Mouse (Mus musculus): ENCODE measurements around the gene Slfn5. TPM values are rescaled to one million over a fixed set of nuclear protein-coding genes. Genes with fewer than 3 reads are reported as not detected.

Gene Slfn5
- total RNA-seq, 1 experiment, result 9.4 TPM

GRCm38 (mm10) chr11:82943336-82943735 lies 7.8 kb upstream of the Slfn5 start:
- H3K9ac ChIP-seq (ENCODE audit: insufficient read depth, low read depth, low read length, poor library complexity, severe bottlenecking), result no peak overlapping the region
- H3K9me3 ChIP-seq (ENCODE audit: control insufficient read depth, insufficient read depth, low read depth, low read length), result no peaks in the 10 kb centered on the region
- DNase-seq (ENCODE audit: low read depth, low spot score), result no peak
- H3K36me3 ChIP-seq (ENCODE audit: control insufficient read depth, insufficient read depth, low read length, poor library complexity, severe bottlenecking), result no peaks in the 10 kb centered on the region
- no peak overlapping the region for H3K4me3 ChIP-seq (ENCODE audit: insufficient read depth in 1 of 2, low read depth in 1 of 2, low read length in 2 of 2, poor library complexity in 1 of 2, severe bottlenecking in 1 of 2)
- TF ChIP-seq CHD2 (IDR thresholded peaks at IDR 0.05; ENCODE audit: low read depth, low read length) (no peak), MAFK (IDR thresholded peaks at IDR 0.05; ENCODE audit: insufficient read depth, low read depth, low read length) (no peak), ZNF384 (IDR thresholded peaks at IDR 0.05; ENCODE audit: low read depth, low read length) (no peak), ZC3H11A (IDR thresholded peaks at IDR 0.05; ENCODE audit: borderline replicate concordance, low read depth, low read length) (no peak), HCFC1 (IDR thresholded peaks at IDR 0.05; ENCODE audit: borderline replicate concordance, insufficient read depth, low read length) (no peak)
- in situ Hi-C loops (cut with MboI; ENCODE audit: low sequenced_read_pairs in 2 of 2, unreplicated experiment in 2 of 2), result no loop called here
- H3K27ac ChIP-seq (ENCODE audit: insufficient read depth, low read depth, low read length, poor library complexity, severe bottlenecking), result no peak overlapping the region
- no peaks in the 10 kb centered on the region for H3K4me1 ChIP-seq (ENCODE audit: control insufficient read depth in 2 of 2, insufficient read depth in 2 of 2, low read length in 2 of 2, poor library complexity in 1 of 2)

GRCm38 (mm10) chr11:82945636-82946035 lies 5.5 kb upstream of the Slfn5 start:
- in situ Hi-C loops (cut with MboI; ENCODE audit: low sequenced_read_pairs in 2 of 2, unreplicated experiment in 2 of 2), result no loop called here
- H3K36me3 ChIP-seq (ENCODE audit: control insufficient read depth, insufficient read depth, low read length, poor library complexity, severe bottlenecking), result no peaks in the 10 kb centered on the region
- TF ChIP-seq CHD2 (IDR thresholded peaks at IDR 0.05; ENCODE audit: low read depth, low read length) (no peak), ZC3H11A (IDR thresholded peaks at IDR 0.05; ENCODE audit: borderline replicate concordance, low read depth, low read length) (no peak), HCFC1 (IDR thresholded peaks at IDR 0.05; ENCODE audit: borderline replicate concordance, insufficient read depth, low read length) (no peak), MAFK (IDR thresholded peaks at IDR 0.05; ENCODE audit: insufficient read depth, low read depth, low read length) (no peak), ZNF384 (IDR thresholded peaks at IDR 0.05; ENCODE audit: low read depth, low read length) (no peak)
- H3K9ac ChIP-seq (ENCODE audit: insufficient read depth, low read depth, low read length, poor library complexity, severe bottlenecking), result no peak overlapping the region
- H3K9me3 ChIP-seq (ENCODE audit: control insufficient read depth, insufficient read depth, low read depth, low read length), result no peaks in the 10 kb centered on the region
- H3K27ac ChIP-seq (ENCODE audit: insufficient read depth, low read depth, low read length, poor library complexity, severe bottlenecking), result no peak overlapping the region
- DNase-seq (ENCODE audit: low read depth, low spot score), result no peak
- no peak overlapping the region for H3K4me3 ChIP-seq (ENCODE audit: insufficient read depth in 1 of 2, low read depth in 1 of 2, low read length in 2 of 2, poor library complexity in 1 of 2, severe bottlenecking in 1 of 2)
- H3K4me1 ChIP-seq (ENCODE audit: control insufficient read depth in 2 of 2, insufficient read depth in 2 of 2, low read length in 2 of 2, poor library complexity in 1 of 2), result no peaks in the 10 kb centered on the region

DNA sequence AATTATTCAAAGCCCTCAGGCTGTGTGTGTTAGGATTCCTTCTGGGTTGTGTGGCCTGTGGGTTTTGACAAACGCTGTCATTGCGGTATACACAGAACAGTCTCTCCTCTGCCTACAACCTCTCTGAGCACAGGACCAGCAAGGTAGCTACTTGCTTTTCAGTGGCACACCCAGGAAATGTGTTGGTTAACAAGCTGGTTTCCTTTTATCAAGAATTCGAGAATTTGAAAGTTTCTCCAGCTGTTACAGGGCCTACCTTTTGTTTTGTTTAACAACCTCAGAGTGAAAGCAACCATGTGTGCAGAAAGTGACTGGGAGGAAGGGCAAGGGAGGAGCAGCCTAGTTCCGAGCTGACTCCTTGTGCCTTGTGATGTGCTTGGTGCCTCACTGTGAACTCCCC lies 3.7 kb upstream of the Slfn5 start:
- Histone ChIP-seq H3K9me3 (ENCODE audit: control insufficient read depth, insufficient read depth, low read depth, low read length) (no peaks in the 10 kb centered on the region), H3K27ac (ENCODE audit: insufficient read depth, low read depth, low read length, poor library complexity, severe bottlenecking) (no peak overlapping the region), H3K4me3 (ENCODE audit: insufficient read depth in 1 of 2, low read depth in 1 of 2, low read length in 2 of 2, poor library complexity in 1 of 2, severe bottlenecking in 1 of 2) (no peak overlapping the region), H3K36me3 (ENCODE audit: control insufficient read depth, insufficient read depth, low read length, poor library complexity, severe bottlenecking) (no peaks in the 10 kb centered on the region), H3K9ac (ENCODE audit: insufficient read depth, low read depth, low read length, poor library complexity, severe bottlenecking) (no peak overlapping the region), H3K4me1 (ENCODE audit: control insufficient read depth in 2 of 2, insufficient read depth in 2 of 2, low read length in 2 of 2, poor library complexity in 1 of 2) (peaks cover 0 to 7% of the 10 kb centered on the region in 2 experiments; a peak in 2 of 4 replicates)
- in situ Hi-C loops (cut with MboI; ENCODE audit: low sequenced_read_pairs in 2 of 2, unreplicated experiment in 2 of 2), result no loop called here
- TF ChIP-seq CHD2 (IDR thresholded peaks at IDR 0.05; ENCODE audit: low read depth, low read length), result no peak
- no peak for TF ChIP-seq MAFK (IDR thresholded peaks at IDR 0.05; ENCODE audit: insufficient read depth, low read depth, low read length)
- no peak for DNase-seq (ENCODE audit: low read depth, low spot score)

- Histone ChIP-seq H3K27ac (ENCODE audit: insufficient read depth, low read depth, low read length, poor library complexity, severe bottlenecking) (no peak overlapping the region), H3K9ac (ENCODE audit: insufficient read depth, low read depth, low read length, poor library complexity, severe bottlenecking) (no peak overlapping the region), H3K36me3 (ENCODE audit: control insufficient read depth, insufficient read depth, low read length, poor library complexity, severe bottlenecking) (no peaks in the 10 kb centered on the region), H3K4me1 (ENCODE audit: control insufficient read depth in 2 of 2, insufficient read depth in 2 of 2, low read length in 2 of 2, poor library complexity in 1 of 2) (peaks cover 0 to 7% of the 10 kb centered on the region in 2 experiments; a peak in 2 of 4 replicates), H3K9me3 (ENCODE audit: control insufficient read depth, insufficient read depth, low read depth, low read length) (no peaks in the 10 kb centered on the region), H3K4me3 (ENCODE audit: insufficient read depth in 1 of 2, low read depth in 1 of 2, low read length in 2 of 2, poor library complexity in 1 of 2, severe bottlenecking in 1 of 2) (no peak overlapping the region)
- in situ Hi-C loops (cut with MboI; ENCODE audit: low sequenced_read_pairs in 2 of 2, unreplicated experiment in 2 of 2), result no loop called here
- DNase-seq (ENCODE audit: low read depth, low spot score), result no peak
- TF ChIP-seq MAFK (IDR thresholded peaks at IDR 0.05; ENCODE audit: insufficient read depth, low read depth, low read length) (no peak), ZC3H11A (IDR thresholded peaks at IDR 0.05; ENCODE audit: borderline replicate concordance, low read depth, low read length) (no peak), ZNF384 (IDR thresholded peaks at IDR 0.05; ENCODE audit: low read depth, low read length) (no peak), CHD2 (IDR thresholded peaks at IDR 0.05; ENCODE audit: low read depth, low read length) (no peak), HCFC1 (IDR thresholded peaks at IDR 0.05; ENCODE audit: borderline replicate concordance, insufficient read depth, low read length) (no peak)
Observed at GRCm38 (mm10) chr11:82949036-82949435, 2.1 kb upstream of the Slfn5 start.

Data from ES-E14 (cell line).